1 mouse cellular context compared by ENCODE assay signal in the genomic region with DNA sequence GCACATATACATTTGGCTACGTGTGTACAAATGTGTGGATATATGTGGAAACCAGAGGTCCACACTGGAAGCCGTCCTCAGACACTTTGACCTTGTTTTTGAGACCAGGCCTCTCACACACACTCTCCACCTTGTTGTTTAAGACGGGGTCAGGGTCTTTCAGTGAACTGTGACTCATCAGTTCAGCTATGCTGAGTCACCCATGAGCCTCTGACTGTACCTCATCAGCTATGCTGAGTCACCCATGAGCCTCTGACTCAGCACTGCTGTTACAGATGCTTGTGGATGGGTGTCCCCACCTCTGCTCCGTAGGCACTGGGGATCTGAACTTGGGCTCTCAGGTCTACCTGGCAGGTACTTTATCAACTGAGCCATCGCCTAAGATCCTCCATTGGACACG.
TF ChIP-seq lines count a peak whose summit lies in the region.

No protein-coding gene starts in this region.

TF ChIP-seq in CH12.LX, 34 proteins besides CTCF, POLR2A, EP300 and RAD21 (continued from another document):
- peak; percentile 99 for TF ChIP-seq ETS1 (conservative IDR thresholded peaks at IDR 0.05; ENCODE audit: low read depth, low read length)
- peak; percentile 91 for TF ChIP-seq MXI1 (IDR thresholded peaks at IDR 0.05; ENCODE audit: low read depth, low read length)
- TF ChIP-seq TBP (conservative IDR thresholded peaks at IDR 0.05; ENCODE audit: low read depth, low read length) = no peak
- TF ChIP-seq MEF2A (IDR thresholded peaks at IDR 0.05; ENCODE audit: borderline replicate concordance, low read depth, low read length) = 0 out of 2 replicates have a peak, but pooled peaks have one; percentile 46
